Mouse (Mus musculus) spleen, postnatal 36 days (tissue): Measurements from ENCODE around the gene Ush1g.

Experiments
- DNase-seq, 2 experiments: peaks; one replicate each; pipeline ENCODE4 v3.0.0; 2022; ENCODE audit warnings: low spot score in 2 of 2, mixed read lengths in 1 of 2

The Ush1g gene

DNA sequence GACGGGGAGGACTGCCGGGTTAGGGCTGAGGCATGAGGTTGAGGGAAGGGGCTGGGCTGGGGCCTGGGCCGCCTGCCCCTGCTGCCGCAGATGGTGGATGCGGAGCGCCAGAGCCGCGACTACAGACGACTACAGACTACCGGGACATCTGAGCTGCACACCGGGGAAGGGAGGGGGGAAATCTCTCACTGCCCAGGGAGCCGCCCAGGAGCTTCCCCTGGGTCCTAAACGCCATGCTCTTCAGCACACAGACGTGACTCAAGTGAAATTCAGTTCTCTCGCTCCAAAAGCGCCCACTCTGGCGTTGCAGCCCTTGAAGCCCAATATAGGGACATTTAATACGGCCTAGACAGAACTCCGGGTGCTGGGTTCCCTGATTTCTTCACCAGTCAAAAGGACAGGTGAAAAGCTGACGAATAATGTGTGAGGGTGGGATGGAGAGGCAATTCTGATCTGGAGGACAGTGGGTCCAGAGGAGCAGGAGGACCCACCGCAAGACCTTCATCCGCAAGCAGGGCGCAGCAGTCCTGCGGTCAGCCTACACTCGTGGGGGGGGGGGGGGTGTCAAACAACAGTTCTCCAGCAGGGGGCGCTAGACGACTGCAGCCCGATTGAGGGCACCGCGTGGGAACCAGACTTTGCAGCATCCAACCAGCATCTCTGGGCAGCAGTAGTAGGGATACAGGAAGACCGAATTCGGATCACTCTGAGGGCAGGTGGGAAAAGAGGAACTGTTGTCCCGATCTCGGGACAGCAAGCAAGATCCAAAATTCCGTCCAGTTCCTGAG is at the start of gene Ush1g:
TSS of gene Ush1g (minus strand) at position 136 of the 788 bp plus-strand sequence.
- DNase-seq: no peak

- DNase-seq: no peak
These were observed 49.5 kb upstream of the Ush1g start for GRCm38 (mm10) chr11:115371354-115371753.

DNA sequence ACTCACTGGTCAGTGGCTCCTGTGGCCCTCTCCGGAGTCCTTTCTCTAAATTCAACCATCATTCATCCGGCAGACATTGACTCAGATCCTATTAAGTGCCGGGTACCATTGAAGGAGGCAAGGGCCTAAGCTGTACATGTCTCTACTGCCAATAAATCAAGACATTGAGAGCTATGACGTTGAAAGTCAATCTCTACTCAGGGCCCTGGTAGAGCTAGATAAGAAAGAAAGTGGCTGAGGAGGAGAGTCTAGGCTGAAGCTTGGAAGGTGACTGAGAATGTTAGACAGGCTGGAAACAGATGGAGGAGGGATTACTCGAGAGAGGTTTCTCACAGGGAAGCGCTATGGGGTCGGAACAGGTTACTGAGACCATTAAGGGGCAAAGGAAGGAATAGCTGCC is 48.5 kb upstream of the Ush1g start:
- DNase-seq: no peak

DNA sequence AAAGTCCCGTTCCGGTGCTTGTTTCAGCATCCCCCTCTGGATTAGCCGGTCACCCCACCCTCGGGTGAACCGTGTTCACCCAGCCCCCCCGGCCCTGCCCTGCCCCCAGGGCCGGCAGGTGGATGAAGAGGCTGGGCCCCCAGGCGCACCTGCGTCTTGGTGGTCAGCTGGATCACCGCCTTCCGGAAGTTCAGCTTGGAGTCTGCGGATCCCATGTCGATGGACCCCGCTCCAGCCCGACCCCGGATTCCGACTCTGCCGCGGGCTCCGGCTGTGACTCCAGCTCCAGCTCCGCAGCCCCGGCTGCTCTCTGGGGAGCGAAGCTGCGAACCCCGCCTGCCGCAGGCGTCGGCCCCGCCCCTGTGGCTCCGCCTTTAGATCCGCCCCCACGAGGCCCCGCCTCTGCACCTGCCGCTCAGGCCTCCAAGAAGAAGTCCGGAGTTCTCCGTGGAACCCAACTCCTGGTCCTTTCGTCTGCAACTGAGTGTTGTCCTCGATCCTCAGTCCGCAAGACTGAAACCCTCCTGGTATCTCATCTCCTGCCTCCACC is 45.6 kb upstream of the Ush1g start, which contains the start of gene Hid1:
TSS of gene Hid1 (minus strand) at position 362 of the 550 bp plus-strand sequence.
- DNase-seq: peak; percentile 65 to 73

DNA sequence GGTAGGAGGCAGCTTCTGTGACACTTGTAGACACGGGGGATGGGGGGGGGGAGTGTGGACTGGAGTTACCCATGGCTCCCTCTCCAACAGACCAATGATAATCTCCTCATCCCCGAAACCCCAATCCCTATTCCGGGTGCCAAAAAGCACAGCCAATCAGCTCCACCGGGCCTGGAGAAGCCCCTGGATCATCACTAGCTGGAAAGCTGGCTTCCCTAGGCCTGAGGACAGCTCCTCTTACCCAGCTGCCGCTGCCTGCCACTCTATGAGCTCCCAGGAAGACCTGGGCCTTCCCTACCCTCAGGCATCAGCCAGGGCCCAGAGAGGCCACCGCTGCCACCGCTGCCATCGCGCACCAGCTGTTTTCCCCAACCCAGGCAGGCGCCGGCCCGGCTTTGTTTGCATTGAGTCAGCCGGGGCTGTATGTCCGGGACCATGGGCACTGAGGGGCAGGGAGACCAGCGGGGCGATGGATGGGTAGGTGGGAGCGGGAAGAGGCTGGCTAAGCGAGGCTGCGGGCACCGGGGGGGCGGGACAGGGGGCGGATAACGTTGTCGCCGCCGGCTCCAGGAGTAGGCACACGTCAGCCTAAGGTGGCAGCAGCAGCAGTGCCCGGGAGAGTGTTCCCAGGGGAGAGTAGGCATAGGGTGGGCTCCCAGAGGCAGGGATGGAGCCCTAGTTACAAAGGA is 45.0 kb upstream of the Ush1g start:
- DNase-seq: no peak

- no peak for DNase-seq
These were observed 44.3 kb upstream of the Ush1g start for GRCm38 (mm10) chr11:115366039-115366705.

GRCm38 (mm10) chr11:115364136-115364535 is 42.3 kb upstream of the Ush1g start:
- no peak for DNase-seq

- DNase-seq: no peak
These were observed 37.9 kb upstream of the Ush1g start for GRCm38 (mm10) chr11:115359726-115360125.

DNA sequence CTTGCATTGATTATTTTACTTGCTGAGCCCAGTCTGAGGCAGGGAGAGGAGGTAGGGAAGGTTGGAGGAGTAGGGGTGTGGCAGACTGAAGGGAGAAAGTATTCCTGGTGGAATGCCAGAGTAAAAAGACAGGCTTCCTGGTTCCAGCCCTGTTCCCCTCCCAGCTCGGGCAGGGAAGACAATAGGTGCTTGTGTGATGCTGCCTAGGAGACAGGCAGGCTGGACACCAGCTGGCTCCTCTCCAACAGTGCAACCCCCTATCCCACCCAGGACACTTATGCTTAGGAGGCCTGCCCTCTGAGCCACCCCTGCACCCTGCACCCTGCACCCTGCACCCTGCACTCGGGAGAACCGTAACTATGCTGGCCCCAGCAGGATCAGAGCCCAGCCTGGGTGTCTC is 37.5 kb upstream of the Ush1g start:
- no peak for DNase-seq

DNA sequence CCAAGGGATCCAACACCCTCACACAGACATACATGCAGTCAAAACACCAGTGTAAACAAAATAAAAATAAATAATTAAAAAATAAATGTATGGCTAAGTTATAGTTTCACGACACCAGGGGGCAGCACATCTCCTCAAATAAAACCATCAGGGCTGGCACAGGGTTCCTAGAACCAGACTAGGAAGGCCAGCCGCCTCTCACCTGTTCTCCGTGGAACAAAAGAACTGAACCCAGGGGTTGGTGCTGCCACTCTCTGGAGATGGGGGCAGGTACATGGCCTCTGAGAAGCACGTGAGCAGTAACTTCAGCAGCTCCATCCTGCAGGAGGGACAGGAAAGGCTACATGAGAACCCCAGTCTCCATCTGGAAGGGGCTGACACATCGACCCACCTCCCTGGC is 36.6 kb upstream of the Ush1g start:
- peak; percentile 30 to 64 for DNase-seq

GRCm38 (mm10) chr11:115354183-115354582 is 32.3 kb upstream of the Ush1g start:
- DNase-seq: peak; percentile 26 to 51

GRCm38 (mm10) chr11:115353375-115353774 is 31.5 kb upstream of the Ush1g start:
- no peak for DNase-seq

DNA sequence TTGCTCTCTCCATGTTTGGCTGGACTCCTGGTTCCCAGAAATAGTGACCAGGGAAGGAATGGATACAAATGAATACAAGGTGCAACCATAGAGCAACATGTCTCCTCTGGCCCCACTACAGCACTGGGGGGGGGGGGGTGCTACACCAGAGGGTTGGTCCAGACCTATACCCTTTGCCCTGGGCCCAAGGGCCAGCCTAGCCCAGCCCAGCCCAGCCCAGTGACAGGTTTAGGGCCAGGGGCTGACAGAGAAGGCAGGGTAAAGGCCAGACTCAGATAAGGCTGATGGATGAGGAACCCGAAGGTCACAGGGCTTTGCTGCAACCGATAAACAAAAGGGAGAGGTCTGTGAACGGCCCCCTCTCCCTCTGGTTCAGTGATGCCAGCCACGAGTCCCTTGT is 28.1 kb upstream of the Ush1g start:
- DNase-seq: no peak

DNA sequence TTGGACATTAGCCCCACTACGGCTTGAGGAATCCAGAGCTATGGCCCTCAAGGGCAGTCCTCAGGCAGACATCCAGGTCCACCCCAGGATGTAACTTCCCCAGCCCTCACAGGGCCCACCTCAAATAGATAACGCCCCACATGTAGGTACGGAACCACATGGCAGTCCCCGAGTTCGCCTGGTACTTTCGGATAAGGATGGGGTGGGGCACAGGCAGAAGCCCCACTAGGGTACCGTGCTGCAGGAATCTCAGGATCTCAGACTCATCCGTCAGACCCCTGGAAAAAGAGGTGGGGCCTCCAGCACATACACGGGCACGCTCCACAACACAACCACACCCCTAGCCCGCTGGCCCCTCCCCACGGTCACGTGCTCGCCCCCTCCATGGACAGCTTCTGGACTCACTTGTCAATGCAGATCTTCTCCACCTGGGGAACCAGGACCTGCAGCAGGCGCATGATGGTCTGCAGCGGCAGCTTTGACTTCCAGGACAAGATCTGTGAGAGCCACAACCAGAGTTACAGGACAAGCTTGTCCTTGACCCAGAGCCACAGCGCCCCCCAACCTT is 26.9 kb upstream of the Ush1g start:
- DNase-seq: no peak

- no peak for DNase-seq
These were observed 23.7 kb upstream of the Ush1g start for GRCm38 (mm10) chr11:115345515-115345914.

DNA sequence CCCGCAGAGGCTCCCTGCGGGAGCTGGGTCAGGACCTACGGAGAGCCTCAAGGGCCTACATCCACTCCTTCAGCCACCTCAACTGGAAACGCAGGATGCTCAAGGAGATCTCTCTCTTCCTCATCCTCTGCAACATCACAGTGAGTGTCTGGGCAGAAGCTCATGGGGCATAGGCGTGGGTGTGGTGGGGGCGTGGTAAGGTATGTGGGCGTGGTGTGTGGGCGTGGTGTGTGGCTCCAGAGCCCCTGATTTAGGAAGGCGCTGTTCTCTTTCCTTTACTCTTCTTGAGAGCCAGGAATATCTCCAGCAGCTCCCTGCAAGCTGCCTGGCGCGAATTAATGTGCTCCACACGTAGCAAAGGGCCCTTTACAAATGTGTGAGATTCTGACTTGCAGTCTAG is 23.1 kb upstream of the Ush1g start:
- DNase-seq: no peak

DNA sequence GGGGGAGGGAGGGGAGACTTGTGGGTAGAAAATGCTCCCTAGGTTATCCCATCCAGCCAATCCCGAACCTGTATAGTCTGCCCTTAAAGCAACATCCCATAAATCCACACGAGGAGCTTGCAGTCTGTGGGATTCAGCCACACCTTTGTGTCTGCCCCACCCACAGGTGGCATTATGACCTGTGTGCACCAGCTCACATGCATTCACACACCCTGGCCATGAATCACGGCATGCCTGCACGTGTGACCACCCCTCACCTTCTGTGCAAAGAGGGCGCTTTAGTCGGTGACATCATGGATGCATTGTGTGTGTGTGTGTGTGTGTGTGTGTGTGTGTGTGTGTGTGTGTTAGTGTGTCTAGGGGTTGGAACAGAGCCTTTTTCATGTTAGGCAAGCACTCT is 20.0 kb upstream of the Ush1g start:
- no peak for DNase-seq

DNA sequence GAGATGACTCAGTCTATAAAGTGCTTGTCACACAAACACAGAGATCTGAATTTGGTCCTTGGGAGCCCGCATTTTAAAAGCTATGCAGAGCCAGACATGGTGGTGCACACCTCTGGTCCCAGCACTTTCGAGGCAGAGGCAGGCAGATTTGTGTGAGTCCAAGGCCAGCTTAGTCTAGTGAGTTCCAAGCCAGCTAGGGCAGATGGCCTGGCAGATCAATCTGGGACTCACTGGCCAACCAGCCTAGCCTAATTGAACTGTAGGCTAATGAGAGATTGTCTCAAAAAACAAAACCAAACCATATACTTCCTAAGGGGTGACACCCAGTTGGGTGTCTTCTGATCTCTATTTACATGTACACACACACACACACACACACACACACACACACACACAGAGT is 19.4 kb upstream of the Ush1g start:
- no peak for DNase-seq

- DNase-seq: no peak
These were observed 16.0 kb upstream of the Ush1g start for GRCm38 (mm10) chr11:115337826-115338225.

GRCm38 (mm10) chr11:115337350-115337749 is 15.5 kb upstream of the Ush1g start:
- DNase-seq: no peak

DNA sequence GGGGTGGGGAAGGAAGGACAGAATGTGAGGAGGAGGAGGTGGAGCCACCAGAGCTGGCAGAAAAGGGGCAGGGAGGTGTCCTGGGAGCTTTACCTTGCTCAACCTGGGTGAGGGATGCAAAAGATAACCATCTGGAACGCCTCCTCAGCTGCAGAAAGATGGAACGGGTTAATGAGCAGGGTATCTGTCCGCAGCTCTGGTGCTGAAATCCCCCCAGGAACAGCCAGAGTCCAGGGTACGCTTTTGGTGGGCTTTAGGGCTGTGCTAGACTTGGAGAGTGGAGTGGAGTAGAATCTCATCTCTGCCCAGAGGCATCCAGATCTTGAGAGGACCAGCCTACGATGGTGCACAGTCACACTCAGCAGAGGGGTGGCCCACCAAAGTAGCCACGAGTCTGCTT is 14.3 kb upstream of the Ush1g start:
- no peak for DNase-seq

DNA sequence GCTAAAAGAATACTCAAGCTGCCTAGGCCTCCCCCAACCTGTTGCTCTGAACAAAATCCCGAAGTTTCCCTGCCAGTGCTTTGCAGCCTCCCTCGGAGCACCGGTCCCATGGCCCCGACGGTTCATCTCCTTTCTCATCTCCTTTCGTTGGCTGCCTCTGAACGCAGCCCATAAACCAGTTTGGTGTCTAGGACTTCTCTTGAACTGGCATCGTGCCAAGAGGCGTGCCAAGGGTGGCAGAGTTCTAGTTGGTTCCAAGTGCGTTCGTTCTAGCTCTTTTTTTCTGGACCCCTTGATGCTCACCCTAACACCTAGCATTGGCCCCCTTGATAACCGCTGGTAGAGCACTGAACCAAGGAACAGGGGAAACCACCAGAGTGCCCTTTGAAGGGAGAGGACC is 13.4 kb upstream of the Ush1g start:
- no peak for DNase-seq
